Comparison of ENCODE assay signal across 33 mouse cellular contexts in genomic region chr4:129079126-129079525, GRCm38 (mm10). TPM values are rescaled to one million over a fixed set of nuclear protein-coding genes. Genes with fewer than 3 reads are reported as not detected.
"Had no signal": no experiment of that assay in that cellular context is flagged by ENCODE, and none has a peak within 500 bp of the region (broad histone marks: within the 10 kb centered on the region; RNA-seq: fewer than 3 reads in every experiment).

No protein-coding gene starts in this region.

- H3K4me3 ChIP-seq: embryonic facial prominence, embryonic 10.5 days; embryonic facial prominence, embryonic 12.5 days; embryonic facial prominence, embryonic 13.5 days; embryonic facial prominence, embryonic 15.5 days; erythroblast, embryonic 14.5 days; forebrain, embryonic 10.5 days; forebrain, embryonic 12.5 days; forebrain, embryonic 13.5 days; forebrain, embryonic 15.5 days; gastrocnemius, adult 2 months; heart, embryonic 10.5 days had no signal

- H3K4me1 ChIP-seq: embryonic facial prominence, embryonic 10.5 days; embryonic facial prominence, embryonic 12.5 days; embryonic facial prominence, embryonic 13.5 days; forebrain, embryonic 10.5 days; forebrain, embryonic 12.5 days; forebrain, embryonic 13.5 days; forebrain, embryonic 15.5 days; heart, embryonic 10.5 days had no signal

- DNase-seq: cerebellum, adult 9-11 months; cerebellum, postnatal 10 days; cerebellum, postnatal 14 days; cerebellum, postnatal 25 days; cerebellum, postnatal 36 days; embryo, embryonic 11 days; forebrain, postnatal 0 days; gastrocnemius, adult 2 months; gastrocnemius, postnatal 10 days; gastrocnemius, postnatal 14 days; gastrocnemius, postnatal 25 days; gastrocnemius, postnatal 36 days; heart, adult 11 months; heart, adult 18-20 months had no signal

- H3K27ac ChIP-seq: embryonic facial prominence, embryonic 10.5 days; embryonic facial prominence, embryonic 12.5 days; embryonic facial prominence, embryonic 13.5 days; embryonic facial prominence, embryonic 15.5 days; forebrain, embryonic 10.5 days; forebrain, embryonic 12.5 days; forebrain, embryonic 13.5 days; forebrain, embryonic 15.5 days; gastrocnemius, adult 2 months; heart, embryonic 10.5 days had no signal

- ATAC-seq: forebrain, embryonic 13.5 days; forebrain, embryonic 14.5 days; forebrain, embryonic 15.5 days; forebrain, embryonic 16.5 days; forebrain, postnatal 0 days had no signal

- H3K27me3 ChIP-seq: embryonic facial prominence, embryonic 12.5 days; embryonic facial prominence, embryonic 13.5 days; embryonic facial prominence, embryonic 15.5 days; forebrain, embryonic 13.5 days; forebrain, embryonic 15.5 days had no signal

- H3K9ac ChIP-seq: embryonic facial prominence, embryonic 12.5 days; embryonic facial prominence, embryonic 13.5 days; embryonic facial prominence, embryonic 15.5 days; forebrain, embryonic 12.5 days; forebrain, embryonic 13.5 days; forebrain, embryonic 15.5 days; forebrain, postnatal 0 days had no signal

RNA-seq across cellular contexts. Expression of gene Tmem54, which starts 26.2 kb away (rescaled TPM):
- total RNA-seq: common myeloid progenitor, adult 5-6 weeks; forebrain, postnatal 0 days; gastrocnemius, adult 18-20 months; gastrocnemius, adult 2 months; gastrocnemius, adult 8-10 months; gastrocnemius, postnatal 10 days; gastrocnemius, postnatal 14 days; gastrocnemius, postnatal 25 days; gastrocnemius, postnatal 36 days; granulocyte monocyte progenitor cell, adult 5-6 weeks; heart, adult 18-20 months; heart, adult 8-10 months had no signal
- polyA plus RNA-seq: cortical plate, adult 2 months; erythroblast, embryonic 14.5 days; forebrain, embryonic 13.5 days; forebrain, embryonic 14.5 days; forebrain, embryonic 15.5 days; forebrain, embryonic 16.5 days; forebrain, postnatal 0 days; frontal cortex, adult 2 months had no signal

RNA-seq across cellular contexts. Expression of gene Hpca, which starts 42.7 kb away (rescaled TPM):
- total RNA-seq: gastrocnemius, adult 18-20 months; gastrocnemius, adult 2 months; gastrocnemius, adult 8-10 months; gastrocnemius, postnatal 25 days; gastrocnemius, postnatal 36 days; granulocyte monocyte progenitor cell, adult 5-6 weeks had no signal
- polyA plus RNA-seq: erythroblast, embryonic 14.5 days had no signal

RNA-seq across cellular contexts. Expression of gene Fndc5, which starts 57.7 kb away (rescaled TPM):
- total RNA-seq: common myeloid progenitor, adult 5-6 weeks; granulocyte monocyte progenitor cell, adult 5-6 weeks had no signal
